Mouse (Mus musculus): ENCODE data around the gene Prpsap2. TPM values are rescaled to one million over a fixed set of nuclear protein-coding genes. Genes with fewer than 3 reads are reported as not detected.

Gene Prpsap2
- polyA plus RNA-seq, 1 experiment from 2014 or later: 17.7 TPM

DNA sequence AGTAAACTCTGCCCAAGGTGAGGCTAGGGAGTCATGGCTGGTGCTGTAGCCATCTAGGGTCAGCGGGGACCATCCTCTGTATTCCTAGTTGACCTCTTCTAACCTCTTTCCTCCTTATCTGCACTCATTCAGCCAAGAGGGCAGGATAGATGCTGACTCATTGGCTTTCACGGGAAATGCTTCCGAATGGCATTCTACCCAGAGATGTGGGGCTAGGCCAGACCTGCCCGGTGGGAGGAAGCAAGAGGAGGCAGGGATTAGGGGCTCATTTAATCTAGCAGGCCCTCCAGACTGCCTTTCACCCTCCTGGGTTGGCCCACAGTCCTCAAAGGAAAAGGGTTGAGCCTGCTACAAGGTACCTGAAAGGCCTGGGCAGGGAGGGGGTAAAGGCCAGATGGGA lies 55.7 kb downstream of the Prpsap2 start:
- no peaks in the 10 kb centered on the region for H3K9me3 ChIP-seq (replicated peaks; ENCODE audit: control insufficient read depth, low read length)
- no peak overlapping the region for H3K4me2 ChIP-seq (ENCODE audit: low read depth, low read length)
- 44% methylated on average over 4 of the region's 4 CpGs for WGBS
- no peaks in the 10 kb centered on the region for H3K4me1 ChIP-seq (ENCODE audit: control insufficient read depth, insufficient read depth, low read length)
- no peak overlapping the region for H3K27ac ChIP-seq (ENCODE audit: low read length)
- H3K36me3 ChIP-seq (ENCODE audit: control insufficient read depth, insufficient read depth): no peaks in the 10 kb centered on the region
- H3K9ac ChIP-seq (ENCODE audit: low read length): no peak overlapping the region
- H3K27me3 ChIP-seq (ENCODE audit: control insufficient read depth, insufficient read depth, low read length): no peaks in the 10 kb centered on the region
- H3K4me3 ChIP-seq (ENCODE audit: low read length): no peak overlapping the region
- ATAC-seq (replicated peaks; ENCODE audit: extremely low read depth, insufficient read depth, low FRiP score): no peak

GRCm38 (mm10) chr11:61705581-61705980 lies 56.3 kb downstream of the Prpsap2 start:
- H3K4me2 ChIP-seq (ENCODE audit: low read depth, low read length): no peak overlapping the region
- no peak for ATAC-seq (replicated peaks; ENCODE audit: extremely low read depth, insufficient read depth, low FRiP score)
- no peak overlapping the region for H3K4me3 ChIP-seq (ENCODE audit: low read length)
- WGBS: 88% methylated on average over 2 of the region's 2 CpGs
- no peaks in the 10 kb centered on the region for H3K27me3 ChIP-seq (ENCODE audit: control insufficient read depth, insufficient read depth, low read length)
- no peaks in the 10 kb centered on the region for H3K36me3 ChIP-seq (ENCODE audit: control insufficient read depth, insufficient read depth)
- no peaks in the 10 kb centered on the region for H3K4me1 ChIP-seq (ENCODE audit: control insufficient read depth, insufficient read depth, low read length)
- no peaks in the 10 kb centered on the region for H3K9me3 ChIP-seq (replicated peaks; ENCODE audit: control insufficient read depth, low read length)
- no peak overlapping the region for H3K9ac ChIP-seq (ENCODE audit: low read length)
- H3K27ac ChIP-seq (ENCODE audit: low read length): no peak overlapping the region

GRCm38 (mm10) chr11:61702494-61702893 lies 59.4 kb downstream of the Prpsap2 start:
- 90% methylated on average over 5 of the region's 5 CpGs for WGBS
- H3K9ac ChIP-seq (ENCODE audit: low read length): no peak overlapping the region
- no peak overlapping the region for H3K4me2 ChIP-seq (ENCODE audit: low read depth, low read length)
- H3K27me3 ChIP-seq (ENCODE audit: control insufficient read depth, insufficient read depth, low read length): no peaks in the 10 kb centered on the region
- H3K4me3 ChIP-seq (ENCODE audit: low read length): no peak overlapping the region
- no peak for ATAC-seq (replicated peaks; ENCODE audit: extremely low read depth, insufficient read depth, low FRiP score)
- no peak overlapping the region for H3K27ac ChIP-seq (ENCODE audit: low read length)
- H3K36me3 ChIP-seq (ENCODE audit: control insufficient read depth, insufficient read depth): no peaks in the 10 kb centered on the region
- H3K9me3 ChIP-seq (replicated peaks; ENCODE audit: control insufficient read depth, low read length): no peaks in the 10 kb centered on the region
- peaks cover 3% of the 10 kb centered on the region; the same call in 1 of the 2 replicates for H3K4me1 ChIP-seq (ENCODE audit: control insufficient read depth, insufficient read depth, low read length)

DNA sequence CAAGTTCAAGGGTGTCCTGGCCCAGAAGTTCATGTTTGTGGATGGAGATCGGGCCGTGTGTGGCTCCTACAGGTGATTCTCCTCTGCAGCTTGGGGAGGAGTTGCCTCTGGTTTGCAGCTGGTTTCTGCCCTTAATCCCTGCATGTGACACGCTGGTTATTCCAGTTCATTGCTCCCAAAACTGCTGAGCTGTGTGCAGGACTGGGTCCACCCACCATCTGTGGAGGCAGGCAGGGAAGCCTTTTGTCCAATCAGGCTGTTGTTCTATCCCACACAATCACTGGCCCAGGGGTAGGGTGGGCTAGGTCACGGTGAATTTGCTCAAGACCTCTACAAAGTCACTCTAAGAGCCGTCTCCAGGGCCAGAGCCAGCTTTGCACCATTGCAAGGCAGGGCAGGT lies 60.2 kb downstream of the Prpsap2 start:
- ATAC-seq (replicated peaks; ENCODE audit: extremely low read depth, insufficient read depth, low FRiP score): no peak
- Histone ChIP-seq H3K9ac (ENCODE audit: low read length) (no peak overlapping the region), H3K27me3 (ENCODE audit: control insufficient read depth, insufficient read depth, low read length) (no peaks in the 10 kb centered on the region), H3K27ac (ENCODE audit: low read length) (no peak overlapping the region), H3K4me3 (ENCODE audit: low read length) (no peak overlapping the region), H3K9me3 (replicated peaks; ENCODE audit: control insufficient read depth, low read length) (no peaks in the 10 kb centered on the region), H3K36me3 (ENCODE audit: control insufficient read depth, insufficient read depth) (no peaks in the 10 kb centered on the region), H3K4me2 (ENCODE audit: low read depth, low read length) (no peak overlapping the region), H3K4me1 (ENCODE audit: control insufficient read depth, insufficient read depth, low read length) (peaks cover 3% of the 10 kb centered on the region; the same call in 1 of the 2 replicates)
- 79% methylated on average over 5 of the region's 5 CpGs for WGBS

- Histone ChIP-seq H3K36me3 (ENCODE audit: control insufficient read depth, insufficient read depth) (no peaks in the 10 kb centered on the region), H3K4me1 (ENCODE audit: control insufficient read depth, insufficient read depth, low read length) (peaks cover 3% of the 10 kb centered on the region; the same call in 1 of the 2 replicates), H3K27ac (ENCODE audit: low read length) (no peak overlapping the region), H3K9me3 (replicated peaks; ENCODE audit: control insufficient read depth, low read length) (no peaks in the 10 kb centered on the region), H3K27me3 (ENCODE audit: control insufficient read depth, insufficient read depth, low read length) (no peaks in the 10 kb centered on the region), H3K4me2 (ENCODE audit: low read depth, low read length) (no peak overlapping the region), H3K9ac (ENCODE audit: low read length) (no peak overlapping the region), H3K4me3 (ENCODE audit: low read length) (no peak overlapping the region)
- 50% methylated on average over 4 of the region's 4 CpGs for WGBS
- no peak for ATAC-seq (replicated peaks; ENCODE audit: extremely low read depth, insufficient read depth, low FRiP score)
These were observed 62.0 kb downstream of the Prpsap2 start for GRCm38 (mm10) chr11:61699933-61700332.

DNA sequence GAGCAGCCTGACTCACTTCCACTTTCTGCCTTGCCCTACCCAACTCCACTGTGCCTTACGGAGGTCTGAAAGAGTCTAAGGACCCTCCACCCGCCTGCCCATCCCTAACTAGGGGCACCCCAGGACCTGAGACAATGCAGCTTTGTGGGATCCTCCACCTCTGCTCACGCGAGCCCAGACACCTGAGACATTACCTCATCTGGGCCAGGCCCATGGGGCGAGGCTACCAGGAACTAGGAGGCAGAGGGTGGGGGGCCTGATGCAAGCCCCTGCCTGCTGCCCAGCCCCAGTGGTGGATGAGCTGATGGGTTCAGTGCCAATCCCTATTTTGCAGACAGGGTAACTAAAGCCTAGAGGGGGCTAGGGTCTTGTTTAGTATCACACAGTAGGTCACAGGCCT lies 62.4 kb downstream of the Prpsap2 start:
- H3K4me3 ChIP-seq (ENCODE audit: low read length): no peak overlapping the region
- 76% methylated on average over 5 of the region's 5 CpGs for WGBS
- no peaks in the 10 kb centered on the region for H3K27me3 ChIP-seq (ENCODE audit: control insufficient read depth, insufficient read depth, low read length)
- no peak overlapping the region for H3K27ac ChIP-seq (ENCODE audit: low read length)
- no peak overlapping the region for H3K9ac ChIP-seq (ENCODE audit: low read length)
- H3K4me2 ChIP-seq (ENCODE audit: low read depth, low read length): no peak overlapping the region
- no peaks in the 10 kb centered on the region for H3K9me3 ChIP-seq (replicated peaks; ENCODE audit: control insufficient read depth, low read length)
- H3K36me3 ChIP-seq (ENCODE audit: control insufficient read depth, insufficient read depth): no peaks in the 10 kb centered on the region
- peaks cover 3% of the 10 kb centered on the region; the same call in 1 of the 2 replicates for H3K4me1 ChIP-seq (ENCODE audit: control insufficient read depth, insufficient read depth, low read length)
- no peak for ATAC-seq (replicated peaks; ENCODE audit: extremely low read depth, insufficient read depth, low FRiP score)

- Histone ChIP-seq H3K4me3 (ENCODE audit: low read length) (no peak overlapping the region), H3K27me3 (ENCODE audit: control insufficient read depth, insufficient read depth, low read length) (no peaks in the 10 kb centered on the region), H3K4me2 (ENCODE audit: low read depth, low read length) (no peak overlapping the region), H3K4me1 (ENCODE audit: control insufficient read depth, insufficient read depth, low read length) (peaks cover 3% of the 10 kb centered on the region; the same call in 1 of the 2 replicates), H3K9ac (ENCODE audit: low read length) (no peak overlapping the region), H3K27ac (ENCODE audit: low read length) (no peak overlapping the region), H3K9me3 (replicated peaks; ENCODE audit: control insufficient read depth, low read length) (no peaks in the 10 kb centered on the region), H3K36me3 (ENCODE audit: control insufficient read depth, insufficient read depth) (no peaks in the 10 kb centered on the region)
- ATAC-seq (replicated peaks; ENCODE audit: extremely low read depth, insufficient read depth, low FRiP score): no peak
These were observed 63.0 kb downstream of the Prpsap2 start for GRCm38 (mm10) chr11:61698852-61699251.

- no peaks in the 10 kb centered on the region for H3K9me3 ChIP-seq (replicated peaks; ENCODE audit: control insufficient read depth, low read length)
- H3K27me3 ChIP-seq (ENCODE audit: control insufficient read depth, insufficient read depth, low read length): no peaks in the 10 kb centered on the region
- H3K4me3 ChIP-seq (ENCODE audit: low read length): no peak overlapping the region
- H3K27ac ChIP-seq (ENCODE audit: low read length): no peak overlapping the region
- H3K36me3 ChIP-seq (ENCODE audit: control insufficient read depth, insufficient read depth): no peaks in the 10 kb centered on the region
- ATAC-seq (replicated peaks; ENCODE audit: extremely low read depth, insufficient read depth, low FRiP score): no peak
- no peak overlapping the region for H3K9ac ChIP-seq (ENCODE audit: low read length)
- peaks cover 12% of the 10 kb centered on the region for H3K4me1 ChIP-seq (ENCODE audit: control insufficient read depth, insufficient read depth, low read length)
- WGBS: 88% methylated on average over 5 of the region's 5 CpGs
- H3K4me2 ChIP-seq (ENCODE audit: low read depth, low read length): no peak overlapping the region
These were observed 68.9 kb downstream of the Prpsap2 start for GRCm38 (mm10) chr11:61692996-61693395.

GRCm38 (mm10) chr11:61687595-61687994 lies 74.3 kb downstream of the Prpsap2 start:
- Histone ChIP-seq H3K36me3 (ENCODE audit: control insufficient read depth, insufficient read depth) (no peaks in the 10 kb centered on the region), H3K27me3 (ENCODE audit: control insufficient read depth, insufficient read depth, low read length) (peaks cover 15% of the 10 kb centered on the region), H3K9ac (ENCODE audit: low read length) (no peak overlapping the region), H3K4me1 (ENCODE audit: control insufficient read depth, insufficient read depth, low read length) (peaks cover 37% of the 10 kb centered on the region), H3K27ac (ENCODE audit: low read length) (no peak overlapping the region), H3K4me2 (ENCODE audit: low read depth, low read length) (no peak overlapping the region), H3K9me3 (replicated peaks; ENCODE audit: control insufficient read depth, low read length) (no peaks in the 10 kb centered on the region), H3K4me3 (ENCODE audit: low read length) (no peak overlapping the region)
- ATAC-seq (replicated peaks; ENCODE audit: extremely low read depth, insufficient read depth, low FRiP score): peak; percentile 47
- 52% methylated on average over 2 of the region's 2 CpGs for WGBS
